Mouse (Mus musculus): ENCODE data around the gene Mbd3.

DNA sequence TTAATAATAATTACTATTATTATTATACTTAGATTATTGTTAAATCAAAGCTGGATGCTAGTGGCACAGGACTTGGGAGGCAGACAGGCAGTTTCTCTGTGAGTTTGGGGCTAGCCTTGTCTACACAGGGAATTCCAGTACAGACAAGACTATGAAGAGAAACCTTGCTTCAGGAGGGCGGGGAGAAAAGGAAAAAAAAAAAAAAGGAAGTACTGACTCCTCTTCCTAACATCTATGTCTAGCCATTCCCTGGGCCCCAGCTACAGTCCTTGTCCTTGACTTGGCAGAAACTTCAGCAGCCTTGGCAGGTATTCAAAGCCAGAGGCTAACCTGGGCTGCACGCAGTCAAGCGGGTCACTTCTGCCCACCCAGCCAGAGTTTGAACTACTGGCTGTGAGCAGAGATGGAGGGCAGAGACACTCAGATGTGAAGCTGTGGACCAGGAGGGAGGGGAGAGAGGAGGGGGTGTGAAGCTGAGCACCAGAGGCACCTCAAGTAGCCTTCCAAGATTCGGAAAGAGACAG, 10.1 kb downstream of the Mbd3 start:
- TF ChIP-seq POLR2A (IDR thresholded peaks at IDR 0.05; ENCODE audit: borderline replicate concordance, extremely low read depth, low read depth, low read length): no peak
- no peak for TF ChIP-seq CTCF (IDR thresholded peaks at IDR 0.05; ENCODE audit: insufficient read depth, low read length)

All from lung, adult 2 months (tissue).